Mouse (Mus musculus) mouse embryonic stem cell (cell line): ENCODE data around the gene Rpp25l.

ENCODE experiments used
- in situ Hi-C, 2 experiments: fragments of 300-500 bp; cut with MboI; formaldehyde crosslinking; loops; 1 replicate in 1 of 2; 3 replicates in 1 of 2; pipeline ENCODE4 v1.14.3; 2019 to 2020; ENCODE audit warnings: low sequenced_read_pairs in 2 of 2, low pct_unique_long_range_greater_than_20kb in 1 of 2, mixed read lengths in 1 of 2; ENCODE audit not compliant: unreplicated experiment in 1 of 2

The Rpp25l gene

GRCm38 (mm10) chr4:41681947-41682346, 31.4 kb downstream of the Rpp25l start:
- in situ Hi-C loops: no loop called here

DNA sequence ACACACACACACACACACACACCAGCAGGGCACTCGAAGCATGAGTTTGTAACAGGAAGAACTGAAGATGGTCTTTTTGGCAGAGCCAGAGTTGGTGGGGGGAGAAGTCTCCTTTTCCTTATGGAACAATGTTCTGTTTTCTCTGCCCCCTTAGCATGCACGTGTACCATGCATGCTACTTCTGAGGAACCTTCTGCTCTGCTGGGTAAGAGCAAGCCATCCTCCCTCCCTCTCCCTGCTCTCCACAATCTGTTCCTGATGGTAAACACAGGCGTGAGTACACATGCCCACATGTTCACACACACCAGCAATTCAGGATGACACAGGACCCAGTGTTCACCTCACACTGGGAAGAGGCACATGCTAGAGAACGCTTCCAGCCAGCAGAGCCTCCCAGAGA, 32.2 kb downstream of the Rpp25l start:
- in situ Hi-C loops: no loop called here

DNA sequence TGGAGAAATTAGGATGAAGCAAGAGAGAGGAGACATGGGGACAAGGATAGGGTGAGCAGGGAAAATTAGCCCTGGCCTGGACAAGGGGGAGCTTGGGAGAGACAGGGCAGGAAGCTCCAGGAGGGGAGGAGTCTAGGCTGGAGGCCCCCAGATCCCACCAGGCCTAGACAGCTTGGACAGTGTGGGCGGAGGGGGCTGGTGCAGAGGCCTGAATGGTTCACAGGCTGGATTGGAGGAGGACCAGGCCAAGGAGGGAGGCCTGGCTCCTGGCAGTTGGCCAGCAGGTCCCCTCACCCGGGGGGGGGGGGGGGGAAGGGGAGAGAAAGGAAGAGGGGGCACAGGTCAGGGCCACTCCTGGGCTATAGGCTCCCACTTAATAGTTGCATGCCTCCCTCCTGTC, 34.0 kb downstream of the Rpp25l start:
- in situ Hi-C loops: no loop called here

DNA sequence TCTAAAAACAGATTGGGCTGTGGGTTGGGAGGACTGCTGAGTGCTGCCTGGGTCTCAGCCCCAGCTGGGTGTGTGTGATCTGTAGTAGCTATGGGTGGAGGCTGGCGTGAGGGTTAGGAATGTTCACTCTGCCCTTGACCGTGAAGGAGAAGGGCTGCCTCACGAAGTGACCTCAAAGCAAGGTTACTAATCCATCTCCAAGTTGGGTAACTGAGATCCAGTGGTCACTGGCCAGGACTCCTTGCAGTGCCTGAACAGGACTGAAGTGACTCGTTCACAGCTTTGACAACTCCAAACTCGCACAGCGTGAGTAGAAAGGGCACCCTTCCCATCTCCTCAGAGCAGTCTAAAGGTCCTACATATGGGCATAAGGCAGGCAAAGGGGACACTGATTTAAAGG, 34.5 kb downstream of the Rpp25l start:
- in situ Hi-C loops: no loop called here

GRCm38 (mm10) chr4:41677006-41677629, 36.2 kb downstream of the Rpp25l start:
- in situ Hi-C loops: no loop called here

DNA sequence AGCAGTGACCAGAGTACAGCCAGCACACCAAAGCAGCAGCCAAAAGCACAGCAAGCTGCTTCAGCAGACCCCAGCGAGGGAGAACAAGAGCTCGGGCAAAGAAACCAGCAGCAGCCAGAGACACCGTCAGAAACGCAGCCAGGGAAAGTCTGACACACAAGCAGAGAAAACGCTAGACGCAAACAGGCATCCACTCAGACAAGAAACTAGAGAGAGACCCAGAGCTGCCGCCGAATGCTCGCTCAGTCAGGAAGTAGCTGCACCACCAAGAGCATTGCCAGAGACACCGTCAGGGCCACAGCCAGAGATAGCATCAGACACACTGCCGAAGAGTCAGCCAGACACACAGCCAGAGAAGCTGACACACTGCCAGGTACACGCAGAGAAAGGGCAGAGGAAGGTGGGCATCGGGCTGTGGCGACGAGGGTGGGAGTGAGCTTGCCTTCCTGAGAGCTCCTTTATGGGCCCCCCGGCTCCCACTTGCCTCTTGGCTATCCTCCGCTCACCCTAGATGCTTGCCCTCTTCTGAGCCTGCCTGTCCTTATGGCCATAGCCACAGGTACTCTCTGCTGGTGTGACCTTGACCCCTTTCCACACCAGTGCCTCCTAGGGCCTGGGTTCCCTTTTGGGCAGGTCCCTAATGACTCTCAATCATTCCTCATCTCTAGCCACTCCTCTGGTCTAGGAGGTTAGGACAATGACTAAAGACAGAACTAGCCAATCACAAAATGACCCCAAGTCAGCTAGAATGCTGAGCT, 36.9 kb downstream of the Rpp25l start:
- in situ Hi-C loops: no loop called here

DNA sequence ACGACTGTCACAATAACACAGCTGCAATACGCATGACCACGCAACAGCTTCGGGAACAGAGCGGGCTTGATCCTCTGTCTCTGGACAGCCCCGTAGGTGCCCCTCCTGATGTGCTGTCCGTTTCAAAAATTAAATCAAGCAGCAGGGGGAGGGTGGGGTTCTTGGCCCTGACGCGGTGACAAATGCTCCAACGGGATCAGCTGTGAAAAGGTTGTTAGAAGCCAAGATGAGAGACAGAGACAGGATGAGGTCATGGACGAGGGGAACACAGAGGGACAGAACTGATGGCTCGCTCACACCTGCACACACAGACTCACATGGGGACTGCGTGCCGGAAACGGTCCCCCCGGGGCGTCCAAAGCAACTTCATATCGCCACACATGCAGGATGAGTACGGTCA, 40.1 kb downstream of the Rpp25l start:
- in situ Hi-C loops: no loop called here

- in situ Hi-C loops: no loop called here
Measured at GRCm38 (mm10) chr4:41672522-41672963, 40.8 kb downstream of the Rpp25l start.

GRCm38 (mm10) chr4:41671963-41672480, 41.3 kb downstream of the Rpp25l start:
- in situ Hi-C loops: no loop called here

GRCm38 (mm10) chr4:41671500-41671899, 41.8 kb downstream of the Rpp25l start:
- in situ Hi-C loops: no loop called here

- in situ Hi-C loops: no loop called here
Measured at GRCm38 (mm10) chr4:41670836-41671235, 42.5 kb downstream of the Rpp25l start.

- in situ Hi-C loops: no loop called here
Measured at GRCm38 (mm10) chr4:41666646-41667045, 46.7 kb downstream of the Rpp25l start.

GRCm38 (mm10) chr4:41665009-41665675, 48.2 kb downstream of the Rpp25l start:
- in situ Hi-C loops: no loop called here

- in situ Hi-C loops: no loop called here
Measured at GRCm38 (mm10) chr4:41664533-41664932, 48.8 kb downstream of the Rpp25l start.

- in situ Hi-C loops: no loop called here
Measured at GRCm38 (mm10) chr4:41663614-41664013, 49.7 kb downstream of the Rpp25l start.

- in situ Hi-C loops: no loop called here
Measured at GRCm38 (mm10) chr4:41662723-41663122, 50.6 kb downstream of the Rpp25l start.
